Mouse (Mus musculus): ENCODE measurements around the gene Lefty1. TPM values are rescaled to one million over a fixed set of nuclear protein-coding genes. Genes with fewer than 3 reads are reported as not detected.

The Lefty1 gene
- polyA plus RNA-seq, 1 experiment from 2014 or later: 2.2 TPM

DNA sequence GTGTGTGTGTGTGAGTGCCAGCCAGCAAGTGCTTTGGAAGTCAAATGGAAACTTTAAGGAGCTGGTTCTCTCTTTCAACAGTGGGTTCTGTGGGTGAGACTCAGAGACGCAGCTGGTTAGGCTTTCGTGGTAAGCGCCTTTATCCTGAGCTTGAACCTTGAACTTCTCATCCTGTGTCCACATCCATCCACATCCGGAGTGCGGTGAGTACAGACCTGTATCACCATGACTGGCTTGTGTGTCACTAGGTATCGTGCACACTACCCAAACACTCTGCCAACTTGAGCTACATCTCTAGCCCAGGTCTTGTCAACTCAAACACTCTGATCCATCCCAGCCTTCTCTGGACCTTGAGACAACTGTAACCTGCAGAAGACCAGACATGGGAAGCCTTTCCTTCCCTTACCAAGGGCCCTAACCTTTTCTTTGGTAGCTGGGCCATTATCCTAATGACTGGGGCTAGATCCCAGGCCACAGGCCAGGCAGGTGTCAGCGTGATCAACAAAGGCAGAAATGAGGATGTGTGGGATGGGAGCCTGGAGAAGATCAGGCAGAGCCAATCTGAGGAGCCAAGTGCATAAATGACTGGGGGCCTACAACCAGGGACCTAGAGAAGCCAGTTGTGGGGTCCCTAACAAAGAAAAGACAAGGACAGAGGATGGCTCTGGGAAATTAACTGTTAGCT is 6.1 kb downstream of the Lefty1 start:
- no peaks in the 10 kb centered on the region for H3K9me3 ChIP-seq (ENCODE audit: low read length)
- H3K4me1 ChIP-seq (ENCODE audit: insufficient read depth): peaks cover 54% of the 10 kb centered on the region
- DNase-seq (no peak), ATAC-seq (no peak)
- 65% methylated on average over 7 of the region's 7 CpGs for WGBS (ENCODE audit: insufficient replicate concordance)
- no peaks in the 10 kb centered on the region for H3K27me3 ChIP-seq (ENCODE audit: insufficient read depth, low read length)
- H3K36me3 ChIP-seq (replicated peaks; ENCODE audit: insufficient read depth, low read length): no peaks in the 10 kb centered on the region
- peak overlapping the region; percentile 80; the same call in 1 of the 2 replicates for H3K4me3 ChIP-seq (ENCODE audit: low read depth, low read length)
- peak overlapping the region; percentile 91; the same call in 1 of the 2 replicates for H3K9ac ChIP-seq (replicated peaks)
- peak overlapping the region; percentile 86; the same call in 1 of the 2 replicates for H3K4me2 ChIP-seq (ENCODE audit: low read depth, low read length)
- H3K27ac ChIP-seq (ENCODE audit: low read depth): 0 out of 2 replicates have a peak overlapping the region, but pooled peaks have one; percentile 93
- TF ChIP-seq EP300 (IDR thresholded peaks at IDR 0.05; ENCODE audit: low read depth): no peak
- no peak for TF ChIP-seq CTCF (IDR thresholded peaks at IDR 0.05; ENCODE audit: low read depth)

DNA sequence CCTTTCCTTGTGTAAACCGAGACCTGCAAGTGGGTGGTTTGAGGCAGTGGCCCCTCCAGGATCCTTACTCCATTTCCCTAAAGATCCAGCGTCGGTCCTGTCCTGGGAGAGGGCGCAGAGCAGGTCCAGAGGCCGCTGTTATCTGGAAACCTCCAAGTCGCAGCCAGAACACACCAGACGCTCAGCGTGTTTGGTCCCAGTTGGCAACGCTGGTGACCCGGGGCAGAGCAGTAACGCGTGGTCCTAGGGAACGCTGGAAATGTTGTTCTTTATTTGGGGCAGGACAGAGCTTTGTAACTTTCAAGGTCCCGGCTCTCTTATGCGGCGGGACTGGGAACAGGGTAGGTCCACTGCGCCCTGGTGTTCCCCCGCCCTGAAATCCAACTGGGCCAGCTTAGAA is 6.9 kb downstream of the Lefty1 start:
- peak overlapping the region; percentile 93 for H3K27ac ChIP-seq (ENCODE audit: low read depth)
- H3K27me3 ChIP-seq (ENCODE audit: insufficient read depth, low read length): no peaks in the 10 kb centered on the region
- no peaks in the 10 kb centered on the region for H3K9me3 ChIP-seq (ENCODE audit: low read length)
- peak overlapping the region; percentile 80 for H3K4me3 ChIP-seq (ENCODE audit: low read depth, low read length)
- peak overlapping the region; percentile 86 for H3K4me2 ChIP-seq (ENCODE audit: low read depth, low read length)
- peak overlapping the region; percentile 91 for H3K9ac ChIP-seq (replicated peaks)
- WGBS (ENCODE audit: insufficient replicate concordance): 8% methylated on average over 18 of the region's 18 CpGs
- TF ChIP-seq CTCF (IDR thresholded peaks at IDR 0.05; ENCODE audit: low read depth): no peak
- TF ChIP-seq EP300 (IDR thresholded peaks at IDR 0.05; ENCODE audit: low read depth): no peak
- ATAC-seq (peak; percentile 3; the same call in 1 of the 2 replicates), DNase-seq (no peak)
- H3K4me1 ChIP-seq (ENCODE audit: insufficient read depth): peaks cover 57% of the 10 kb centered on the region
- H3K36me3 ChIP-seq (replicated peaks; ENCODE audit: insufficient read depth, low read length): no peaks in the 10 kb centered on the region

DNA sequence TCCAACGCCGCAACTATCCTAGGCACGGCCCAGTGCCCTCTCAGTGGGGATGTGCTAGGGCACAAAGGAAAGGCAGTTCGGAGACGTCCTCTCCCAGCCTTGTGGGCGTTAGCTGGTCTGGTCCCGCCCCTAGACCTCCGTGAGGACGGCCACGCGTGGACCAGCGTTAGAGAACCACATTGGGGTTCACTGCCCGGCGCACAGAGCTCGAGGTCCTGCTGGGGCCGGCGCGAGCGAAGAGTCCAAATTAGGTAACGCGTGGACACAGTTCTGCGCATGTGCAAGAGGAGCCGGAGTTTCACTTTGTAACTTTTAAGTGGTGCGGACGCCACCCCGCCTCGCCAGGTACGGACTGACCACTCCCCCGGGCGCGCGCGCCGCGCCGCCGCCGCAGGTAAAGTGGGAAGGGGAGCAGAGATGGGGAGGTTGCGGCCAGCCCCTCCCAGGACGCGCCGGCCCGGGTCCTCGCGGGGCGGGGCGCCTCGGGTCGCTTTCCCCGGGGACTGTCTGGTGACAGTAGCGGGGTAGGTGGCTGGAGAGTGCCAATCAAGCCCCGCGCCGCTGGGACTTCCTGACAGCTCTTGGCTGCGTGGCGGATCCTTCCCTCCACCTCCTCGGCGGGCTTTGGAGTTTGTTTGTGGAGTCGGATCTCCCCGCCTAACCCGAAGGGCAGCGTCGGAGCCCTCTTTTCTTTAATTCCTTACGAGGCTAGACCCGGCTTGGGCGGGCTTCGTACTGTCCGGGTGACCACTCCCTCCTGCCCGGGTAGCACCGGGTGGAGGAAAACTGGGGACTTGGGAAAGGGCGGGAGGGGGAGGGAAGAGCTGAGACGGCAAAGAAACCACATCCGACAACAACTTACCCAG is 7.6 kb downstream of the Lefty1 start, which contains the start of gene Tmem63a:
Gene Tmem63a, plus strand, starts transcription at position 179 of the 866 bp plus-strand sequence.
- DNase-seq (peak; percentile 87), ATAC-seq (peak; percentile 75)
- Histone ChIP-seq H3K9me3 (ENCODE audit: low read length) (no peaks in the 10 kb centered on the region), H3K4me3 (ENCODE audit: low read depth, low read length) (peak within 1 kb of the TSS; percentile 80), H3K4me1 (ENCODE audit: insufficient read depth) (peaks cover 54% of the 10 kb centered on the region), H3K27me3 (ENCODE audit: insufficient read depth, low read length) (no peaks in the 10 kb centered on the region), H3K9ac (replicated peaks) (peak within 1 kb of the TSS; percentile 91), H3K36me3 (replicated peaks; ENCODE audit: insufficient read depth, low read length) (peaks cover 4% of the 10 kb centered on the region), H3K27ac (ENCODE audit: low read depth) (peak within 1 kb of the TSS; percentile 93), H3K4me2 (ENCODE audit: low read depth, low read length) (peak within 1 kb of the TSS; percentile 86)
- 0% methylated on average over 67 of the region's 73 CpGs for WGBS (ENCODE audit: insufficient replicate concordance)
- no peak for TF ChIP-seq EP300 (IDR thresholded peaks at IDR 0.05; ENCODE audit: low read depth)
- TF ChIP-seq CTCF (IDR thresholded peaks at IDR 0.05; ENCODE audit: low read depth): no peak

DNA sequence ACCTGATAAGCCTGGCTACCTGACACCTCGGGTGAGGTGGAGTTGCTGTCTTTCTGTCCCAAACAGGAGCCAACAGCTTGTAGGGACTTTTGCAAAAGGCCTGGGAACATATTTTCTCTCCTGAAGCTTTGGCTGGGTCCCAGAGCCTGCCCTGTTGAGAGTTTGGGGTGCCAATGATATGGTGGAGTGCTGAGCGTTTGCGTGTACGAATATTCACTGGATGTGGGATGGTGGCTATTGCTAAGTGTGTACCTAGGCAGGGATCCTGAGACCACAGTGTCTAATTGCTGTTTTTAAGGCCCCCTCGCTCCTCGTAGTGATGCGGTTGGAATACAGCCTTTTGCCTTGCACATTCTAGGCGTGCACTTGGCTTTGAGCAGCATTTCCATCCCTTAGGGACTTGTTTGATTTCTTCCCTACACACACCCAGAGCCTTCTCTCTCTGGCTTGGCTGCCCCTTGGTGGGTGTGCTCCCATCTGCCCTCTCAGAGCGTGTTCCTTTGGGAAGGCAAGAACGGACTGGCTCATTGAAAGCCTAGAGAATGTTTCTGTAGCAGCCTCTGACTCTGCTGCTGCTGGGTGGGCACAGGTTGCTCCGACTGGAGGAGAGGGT is 8.3 kb downstream of the Lefty1 start:
- Histone ChIP-seq H3K27me3 (ENCODE audit: insufficient read depth, low read length) (no peaks in the 10 kb centered on the region), H3K9me3 (ENCODE audit: low read length) (no peaks in the 10 kb centered on the region), H3K4me1 (ENCODE audit: insufficient read depth) (peaks cover 51% of the 10 kb centered on the region), H3K36me3 (replicated peaks; ENCODE audit: insufficient read depth, low read length) (peaks cover 4% of the 10 kb centered on the region), H3K9ac (replicated peaks) (peak overlapping the region; percentile 91), H3K4me3 (ENCODE audit: low read depth, low read length) (peak overlapping the region; percentile 80), H3K4me2 (ENCODE audit: low read depth, low read length) (peak overlapping the region; percentile 86), H3K27ac (ENCODE audit: low read depth) (peak overlapping the region; percentile 93)
- TF ChIP-seq EP300 (IDR thresholded peaks at IDR 0.05; ENCODE audit: low read depth): no peak
- no peak for TF ChIP-seq CTCF (IDR thresholded peaks at IDR 0.05; ENCODE audit: low read depth)
- no peak for ATAC-seq
- WGBS (ENCODE audit: insufficient replicate concordance): 59% methylated on average over 11 of the region's 11 CpGs
- DNase-seq: no peak

DNA sequence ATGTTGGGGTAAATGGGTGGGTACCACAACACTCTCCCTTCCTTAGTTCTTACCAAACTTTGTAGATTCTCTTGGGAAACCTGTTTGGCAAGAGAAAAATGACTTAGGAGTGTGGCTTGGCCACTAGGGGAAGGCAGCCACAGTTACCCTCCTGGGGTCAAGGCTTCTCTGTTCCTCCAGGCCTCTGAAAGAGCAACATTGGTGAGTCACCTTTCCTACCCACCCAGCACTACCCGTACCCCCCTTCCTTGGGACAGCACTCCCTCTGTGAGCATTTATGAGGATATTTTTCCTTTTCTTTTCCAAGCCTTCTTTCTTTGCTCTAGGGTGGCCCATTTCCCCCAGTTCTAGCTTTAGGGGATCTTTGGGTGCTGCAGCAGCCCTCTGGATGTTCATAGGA is 9.1 kb downstream of the Lefty1 start:
- H3K4me1 ChIP-seq (ENCODE audit: insufficient read depth): peaks cover 51% of the 10 kb centered on the region
- ATAC-seq: no peak
- H3K4me3 ChIP-seq (ENCODE audit: low read depth, low read length): peak overlapping the region; percentile 80; the same call in 1 of the 2 replicates
- H3K36me3 ChIP-seq (replicated peaks; ENCODE audit: insufficient read depth, low read length): peaks cover 11% of the 10 kb centered on the region
- H3K27ac ChIP-seq (ENCODE audit: low read depth): peak overlapping the region; percentile 93
- peak overlapping the region; percentile 91 for H3K9ac ChIP-seq (replicated peaks)
- H3K9me3 ChIP-seq (ENCODE audit: low read length): no peaks in the 10 kb centered on the region
- no peak for DNase-seq
- H3K27me3 ChIP-seq (ENCODE audit: insufficient read depth, low read length): no peaks in the 10 kb centered on the region
- peak overlapping the region; percentile 86 for H3K4me2 ChIP-seq (ENCODE audit: low read depth, low read length)
- no peak for TF ChIP-seq EP300 (IDR thresholded peaks at IDR 0.05; ENCODE audit: low read depth)
- peak; percentile 42 for TF ChIP-seq CTCF (IDR thresholded peaks at IDR 0.05; ENCODE audit: low read depth)
- 60% methylated on average over 1 of the region's 1 CpGs for WGBS (ENCODE audit: insufficient replicate concordance)

Data from liver, postnatal 0 days (tissue).